18 mouse cellular contexts compared by ENCODE assay signal in genomic region chr14:45642217-45642616, GRCm38 (mm10). TPM values are rescaled to one million over a fixed set of nuclear protein-coding genes. Genes with fewer than 3 reads are reported as not detected.
A peak's percentile ranks its signal among the peaks of the same experiment; 100 is the strongest.
DNase-seq lines count a peak whose midpoint lies in the region; ATAC-seq and TF ChIP-seq lines count a peak whose summit lies in the region.
"Had no signal": no experiment of that assay in that cellular context is flagged by ENCODE, and none has a peak within 500 bp of the region (broad histone marks: within the 10 kb centered on the region; RNA-seq: fewer than 3 reads in every experiment).

No protein-coding gene starts in this region.

- ATAC-seq in heart, embryonic 14.5 days (ENCODE audit: insufficient number of reproducible peaks, insufficient read depth, low FRiP score, low read depth): no peak
- ATAC-seq in forebrain, postnatal 0 days: no peak; the same call in 1 of the 2 replicates
- no peak for ATAC-seq in midbrain, postnatal 0 days (ENCODE audit: low FRiP score)
- ATAC-seq: Patski had no signal

- no peaks in the 10 kb centered on the region for H3K27me3 ChIP-seq in heart, embryonic 14.5 days (ENCODE audit: control insufficient read depth, insufficient read depth, low read length)
- H3K27me3 ChIP-seq in forebrain, postnatal 0 days (ENCODE audit: insufficient read depth, low read length): no peaks in the 10 kb centered on the region
- no peaks in the 10 kb centered on the region for H3K27me3 ChIP-seq in midbrain, postnatal 0 days (ENCODE audit: insufficient read depth, low read length)
- H3K27me3 ChIP-seq: embryonic facial prominence, embryonic 15.5 days; Patski had no signal

- no peak overlapping the region for H3K4me2 ChIP-seq in heart, embryonic 14.5 days (ENCODE audit: low read length)
- H3K4me2 ChIP-seq in forebrain, postnatal 0 days (ENCODE audit: low read depth): no peak overlapping the region
- no peak overlapping the region for H3K4me2 ChIP-seq in midbrain, postnatal 0 days (ENCODE audit: low read depth, low read length, poor library complexity, severe bottlenecking)
- H3K4me2 ChIP-seq: embryonic facial prominence, embryonic 15.5 days had no signal

- peaks cover 15 to 39% of the 10 kb centered on the region in 2 experiments for H3K4me1 ChIP-seq in heart, embryonic 14.5 days (ENCODE audit: control insufficient read depth in 2 of 2, insufficient read depth in 2 of 2, low read length in 2 of 2)
- peaks cover 28% of the 10 kb centered on the region for H3K4me1 ChIP-seq in forebrain, postnatal 0 days (ENCODE audit: insufficient read depth)
- peaks cover 7% of the 10 kb centered on the region; the same call in 1 of the 2 replicates for H3K4me1 ChIP-seq in midbrain, postnatal 0 days (ENCODE audit: insufficient read depth, low read length)
- H3K4me1 ChIP-seq: embryonic facial prominence, embryonic 15.5 days had no signal

- no peak for TF ChIP-seq CTCF in layer of hippocampus, adult 2 months (conservative IDR thresholded peaks at IDR 0.05)
- TF ChIP-seq CTCF in forebrain, postnatal 0 days (IDR thresholded peaks at IDR 0.05; ENCODE audit: low read depth): no peak
- no peak for TF ChIP-seq CTCF in midbrain, postnatal 0 days (IDR thresholded peaks at IDR 0.05)

- no peak overlapping the region for H3K27ac ChIP-seq in heart, embryonic 14.5 days (replicated peaks in 1 of 2; ENCODE audit: control insufficient read depth in 1 of 2, insufficient read depth in 1 of 2, low read depth in 2 of 2, low read length in 2 of 2)
- H3K27ac ChIP-seq in layer of hippocampus, adult 2 months: peak overlapping the region; percentile 58
- H3K27ac ChIP-seq in forebrain, postnatal 0 days (ENCODE audit: low read depth, low read length): peak overlapping the region; percentile 69
- peak overlapping the region; percentile 38; the same call in 1 of the 2 replicates for H3K27ac ChIP-seq in midbrain, postnatal 0 days (ENCODE audit: low read depth, low read length)
- H3K27ac ChIP-seq: embryonic facial prominence, embryonic 15.5 days had no signal

- 0 out of 2 replicates have a peak overlapping the region, but pooled peaks have one; percentile 30 for H3K9ac ChIP-seq in heart, embryonic 14.5 days (ENCODE audit: low read length)
- H3K9ac ChIP-seq in forebrain, postnatal 0 days: 0 out of 2 replicates have a peak overlapping the region, but pooled peaks have one; percentile 14
- H3K9ac ChIP-seq in midbrain, postnatal 0 days (replicated peaks; ENCODE audit: low read length, poor library complexity, severe bottlenecking): 0 out of 2 replicates have a peak overlapping the region, but pooled peaks have one; percentile 5
- H3K9ac ChIP-seq: embryonic facial prominence, embryonic 15.5 days had no signal

- no peaks in the 10 kb centered on the region for H3K9me3 ChIP-seq in heart, embryonic 14.5 days (ENCODE audit: control insufficient read depth, low read length)
- no peaks in the 10 kb centered on the region for H3K9me3 ChIP-seq in forebrain, postnatal 0 days (ENCODE audit: low read length)
- H3K9me3 ChIP-seq in midbrain, postnatal 0 days (ENCODE audit: low read length): no peaks in the 10 kb centered on the region
- H3K9me3 ChIP-seq: embryonic facial prominence, embryonic 15.5 days had no signal

- DNase-seq in heart, adult 18-20 months: no peak
- no peak for DNase-seq in layer of hippocampus, adult 2 months (ENCODE audit: low spot score in 2 of 2)
- no peak for DNase-seq in layer of hippocampus, postnatal 10 days (ENCODE audit: low spot score in 2 of 2)
- DNase-seq in forebrain, postnatal 0 days: peak; percentile 22
- no peak for DNase-seq in midbrain, postnatal 0 days (ENCODE audit: low spot score)
- DNase-seq in testis, postnatal 10 days (ENCODE audit: low spot score): no peak
- DNase-seq in embryo, embryonic 10.5 days (ENCODE audit: low spot score): no peak
- DNase-seq: cerebellum, postnatal 10 days; embryo, embryonic 11 days; gastrocnemius, postnatal 14 days; heart, postnatal 14 days; kidney, adult 9 months; lung, postnatal 36 days; right cerebral cortex, postnatal 25 days; thymus, postnatal 4 days had no signal

- H3K4me3 ChIP-seq in heart, embryonic 14.5 days (ENCODE audit: control insufficient read depth in 1 of 2, insufficient read depth in 1 of 2, low read depth in 1 of 2, low read length in 2 of 2): no peak overlapping the region
- no peak overlapping the region for H3K4me3 ChIP-seq in layer of hippocampus, adult 2 months
- H3K4me3 ChIP-seq in forebrain, postnatal 0 days (ENCODE audit: low read depth, low read length): no peak overlapping the region
- H3K4me3 ChIP-seq in midbrain, postnatal 0 days (ENCODE audit: low read depth, low read length): no peak overlapping the region
- H3K4me3 ChIP-seq: embryonic facial prominence, embryonic 15.5 days had no signal

- WGBS in heart, embryonic 14.5 days: 56% methylated on average over 9 of the region's 9 CpGs
- 53% methylated on average over 9 of the region's 9 CpGs for whole genome bisulfite sequencing in forebrain, postnatal 0 days
- 69% methylated on average over 9 of the region's 9 CpGs for WGBS in midbrain, postnatal 0 days

- no peaks in the 10 kb centered on the region for H3K36me3 ChIP-seq in heart, embryonic 14.5 days (ENCODE audit: control insufficient read depth, insufficient read depth, low read length)
- no peaks in the 10 kb centered on the region for H3K36me3 ChIP-seq in forebrain, postnatal 0 days (ENCODE audit: insufficient read depth)
- H3K36me3 ChIP-seq in midbrain, postnatal 0 days (ENCODE audit: insufficient read depth, low read length): no peaks in the 10 kb centered on the region
- H3K36me3 ChIP-seq: embryonic facial prominence, embryonic 15.5 days had no signal

RNA-seq across cellular contexts. Expression of gene Ddhd1, which starts 15.7 kb away (rescaled TPM):
- polyA plus RNA-seq in heart, embryonic 14.5 days (2014; fragmentation: Nextera tagmentation; extraction: Ambion mirVana): 12.7 and 13.8 TPM in 2 replicates
- total RNA-seq in heart, adult 18-20 months (2021): 10 to 100 TPM in 1 of 2 experiments, 1 to 10 TPM in 1; 7.2 to 11.0 TPM
- 10 to 100 TPM; 74.9 to 90.7 TPM for total RNA-seq in layer of hippocampus, adult 2 months (2021)
- 10 to 100 TPM; 67.5 to 74.4 TPM for total RNA-seq in layer of hippocampus, postnatal 10 days (2021)
- 46.7 and 50.1 TPM in 2 replicates for total RNA-seq in forebrain, postnatal 0 days (2014; rRNA removed)
- 7.2 and 12.0 TPM in 2 replicates for polyA plus RNA-seq in forebrain, postnatal 0 days (2015; fragmentation: Nextera tagmentation; extraction: Ambion mirVana)
- 60.2 and 61.3 TPM in 2 replicates for total RNA-seq in midbrain, postnatal 0 days (2014; rRNA removed)
- 12.3 and 14.9 TPM in 2 replicates for polyA plus RNA-seq in midbrain, postnatal 0 days (2015; fragmentation: Nextera tagmentation; extraction: Ambion mirVana)

Comparison
In these comparisons a context has a peak if more than half of its experiments do, and no peak if none do; other contexts are left out.
1. H3K27ac ChIP-seq: peak in layer of hippocampus, adult 2 months (single experiment), forebrain, postnatal 0 days (single experiment) and midbrain, postnatal 0 days (single experiment); none in heart, embryonic 14.5 days (0 of 2).
2. Peak in every context shown above with its lines, with median percentiles within 50 percentile points of each other: H3K9ac ChIP-seq.